Mouse (Mus musculus) gastrocnemius, postnatal 14 days (tissue): ENCODE results near the gene Sec16b. TPM values are rescaled to one million over a fixed set of nuclear protein-coding genes. Genes with fewer than 3 reads are reported as not detected.

Experiments
- DNase-seq: peaks from one replicate; pipeline ENCODE4 v3.0.0; 2021; ENCODE audit warnings: mixed read lengths
- intact Hi-C: fragments of 180-260 bp; cut with DNase I; formaldehyde crosslinking; loops from one replicate; pipeline ENCODE4 v1.15.1; 2025; ENCODE audit warnings: low total_unique reads
- total RNA-seq, 2 experiments: library from RNA; stranded (reverse); gene quantifications; 2 replicates each; pipeline ENCODE4 v1.2.3; 2021

The Sec16b gene
- total RNA-seq, 2 experiments from 2014 or later: 2.3 to 2.4 TPM

- intact Hi-C loops: no loop called here
- peak; percentile 20 for DNase-seq
Observed at GRCm38 (mm10) chr1:157506995-157507595, 567 bp downstream of the Sec16b start.

GRCm38 (mm10) chr1:157507814-157508213 is 1.3 kb downstream of the Sec16b start:
- intact Hi-C loops: no loop called here
- peak; percentile 71 for DNase-seq

GRCm38 (mm10) chr1:157512690-157513448 is 6.3 kb downstream of the Sec16b start:
- intact Hi-C loops: no loop called here
- DNase-seq: no peak

- intact Hi-C loops: no loop called here
- no peak for DNase-seq
Observed at GRCm38 (mm10) chr1:157513559-157513958, 7.0 kb downstream of the Sec16b start.

GRCm38 (mm10) chr1:157514298-157514697 is 7.8 kb downstream of the Sec16b start:
- DNase-seq: no peak
- intact Hi-C loops: no loop called here

- DNase-seq: no peak
- intact Hi-C loops: no loop called here
Observed at GRCm38 (mm10) chr1:157516838-157517808, 10.6 kb downstream of the Sec16b start.

GRCm38 (mm10) chr1:157518111-157518523 is 11.6 kb downstream of the Sec16b start:
- intact Hi-C loops: no loop called here
- no peak for DNase-seq

- intact Hi-C loops: no loop called here
- no peak for DNase-seq
Observed at GRCm38 (mm10) chr1:157519396-157519795, 12.9 kb downstream of the Sec16b start.

GRCm38 (mm10) chr1:157522322-157522721 is 15.8 kb downstream of the Sec16b start:
- intact Hi-C loops: no loop called here
- no peak for DNase-seq

GRCm38 (mm10) chr1:157524775-157525174 is 18.2 kb downstream of the Sec16b start:
- no peak for DNase-seq
- intact Hi-C loops: no loop called here

- intact Hi-C loops: no loop called here
- DNase-seq: no peak
Observed at GRCm38 (mm10) chr1:157525692-157526354, 19.3 kb downstream of the Sec16b start.

GRCm38 (mm10) chr1:157526625-157527024 is 20.1 kb downstream of the Sec16b start:
- DNase-seq: no peak
- intact Hi-C loops: no loop called here

GRCm38 (mm10) chr1:157532826-157533460 is 26.4 kb downstream of the Sec16b start:
- DNase-seq: no peak
- intact Hi-C loops: no loop called here

- intact Hi-C loops: loop anchor here (5.0 kb wide), 1 partner anchor 68 kb away; no protein-coding TSS in a partner anchor
- no peak for DNase-seq
Observed at GRCm38 (mm10) chr1:157535571-157535970, 29.0 kb downstream of the Sec16b start.

- no peak for DNase-seq
- intact Hi-C loops: loop anchor here (5.0 kb wide), 1 partner anchor 69 kb away; no protein-coding TSS in a partner anchor
Observed at GRCm38 (mm10) chr1:157536471-157536870, 29.9 kb downstream of the Sec16b start.

GRCm38 (mm10) chr1:157537636-157538035 is 31.1 kb downstream of the Sec16b start:
- intact Hi-C loops: loop anchor here (5.0 kb wide), 1 partner anchor 70 kb away; no protein-coding TSS in a partner anchor
- DNase-seq: no peak

GRCm38 (mm10) chr1:157545056-157545455 is 38.5 kb downstream of the Sec16b start:
- no peak for DNase-seq
- intact Hi-C loops: no loop called here

GRCm38 (mm10) chr1:157547658-157548057 is 41.1 kb downstream of the Sec16b start:
- no peak for DNase-seq
- intact Hi-C loops: no loop called here

GRCm38 (mm10) chr1:157549721-157550120 is 43.2 kb downstream of the Sec16b start:
- intact Hi-C loops: loop anchor here (5.0 kb wide), 1 partner anchor 1108 kb away; no protein-coding TSS in a partner anchor
- no peak for DNase-seq
